ENCODE assay signal across 11 mouse cellular contexts in genomic region chr19:21106766-21107165, GRCm38 (mm10).
A peak's percentile ranks its signal among the peaks of the same experiment; 100 is the strongest.
DNase-seq lines count a peak whose midpoint lies in the region; ATAC-seq lines count a peak whose summit lies in the region.
"Had no signal": no experiment of that assay in that cellular context is flagged by ENCODE, and none has a peak within 500 bp of the region (broad histone marks: within the 10 kb centered on the region; RNA-seq: fewer than 3 reads in every experiment).

No protein-coding gene starts in this region.

- H3K27me3 ChIP-seq in megakaryocyte, embryonic 14.5 days (replicated peaks), result no peaks in the 10 kb centered on the region
- no peaks in the 10 kb centered on the region for H3K27me3 ChIP-seq in kidney, embryonic 14.5 days (ENCODE audit: control insufficient read depth, insufficient read depth, low read length)
- no peaks in the 10 kb centered on the region for H3K27me3 ChIP-seq in stomach, embryonic 16.5 days (ENCODE audit: control insufficient read depth, insufficient read depth, low read length)

- peak overlapping the region; percentile 33 for H3K4me3 ChIP-seq in megakaryocyte, embryonic 14.5 days (replicated peaks)
- H3K4me3 ChIP-seq in kidney, embryonic 14.5 days (ENCODE audit: low read length), result no peak overlapping the region
- no peak overlapping the region for H3K4me3 ChIP-seq in stomach, embryonic 16.5 days (replicated peaks; ENCODE audit: low read length)

- peaks cover 61% of the 10 kb centered on the region for H3K4me1 ChIP-seq in megakaryocyte, embryonic 14.5 days
- peaks cover 12% of the 10 kb centered on the region; the same call in 1 of the 2 replicates for H3K4me1 ChIP-seq in kidney, embryonic 14.5 days (ENCODE audit: control insufficient read depth, insufficient read depth, low read length)
- peaks cover 12% of the 10 kb centered on the region; the same call in 1 of the 2 replicates for H3K4me1 ChIP-seq in stomach, embryonic 16.5 days (ENCODE audit: control insufficient read depth, insufficient read depth, low read length)

- DNase-seq in adrenal gland, adult 2 months, result peak; percentile 54
- no peak for DNase-seq in adrenal gland, adult 18-20 months (ENCODE audit: low spot score in 2 of 2)
- no peak for DNase-seq in thymus, postnatal 36 days
- no peak for DNase-seq in gastrocnemius, adult 18-20 months (ENCODE audit: low spot score)
- DNase-seq: cerebellum, adult 9-10 months had no signal

- no peak overlapping the region for H3K9ac ChIP-seq in kidney, embryonic 14.5 days (ENCODE audit: low read depth, low read length)
- H3K9ac ChIP-seq in stomach, embryonic 16.5 days (ENCODE audit: low read length), result no peak overlapping the region
- H3K9ac ChIP-seq: forebrain, postnatal 0 days had no signal

- WGBS in kidney, embryonic 14.5 days, result 71% methylated on average over 10 of the region's 10 CpGs
- WGBS in stomach, embryonic 16.5 days, result 56% methylated on average over 10 of the region's 10 CpGs

- H3K9me3 ChIP-seq in megakaryocyte, embryonic 14.5 days, result no peaks in the 10 kb centered on the region
- no peaks in the 10 kb centered on the region for H3K9me3 ChIP-seq in kidney, embryonic 14.5 days (ENCODE audit: control insufficient read depth, low read length)
- no peaks in the 10 kb centered on the region for H3K9me3 ChIP-seq in stomach, embryonic 16.5 days (replicated peaks; ENCODE audit: control insufficient read depth, low read length)
- H3K9me3 ChIP-seq: G1E had no signal

- no peak for ATAC-seq in megakaryocyte, adult 5-6 weeks (ENCODE audit: poor library complexity, severe bottlenecking)
- peak; percentile 42; the same call in 1 of the 2 replicates for ATAC-seq in kidney, embryonic 14.5 days (ENCODE audit: low FRiP score, low TSS enrichment)
- ATAC-seq in stomach, embryonic 16.5 days (ENCODE audit: insufficient read depth, low FRiP score), result no peak

- H3K27ac ChIP-seq in kidney, embryonic 14.5 days (ENCODE audit: low read depth, low read length), result peak overlapping the region; percentile 63
- H3K27ac ChIP-seq in stomach, embryonic 16.5 days (ENCODE audit: low read length), result peak overlapping the region; percentile 81

- no peaks in the 10 kb centered on the region for H3K36me3 ChIP-seq in megakaryocyte, embryonic 14.5 days (replicated peaks; ENCODE audit: low read length)
- H3K36me3 ChIP-seq in kidney, embryonic 14.5 days (ENCODE audit: control insufficient read depth, insufficient read depth, low read length), result no peaks in the 10 kb centered on the region
- no peaks in the 10 kb centered on the region for H3K36me3 ChIP-seq in stomach, embryonic 16.5 days (ENCODE audit: control insufficient read depth, insufficient read depth, low read length)
- H3K36me3 ChIP-seq: G1E had no signal

- no peak overlapping the region for H3K4me2 ChIP-seq in kidney, embryonic 14.5 days (replicated peaks; ENCODE audit: low read depth, low read length)
- H3K4me2 ChIP-seq in stomach, embryonic 16.5 days (ENCODE audit: low read depth, low read length), result peak overlapping the region; percentile 3; the same call in 1 of the 2 replicates
